Mouse (Mus musculus): ENCODE data around the gene Pan3. TPM values are rescaled to one million over a fixed set of nuclear protein-coding genes. Genes with fewer than 3 reads are reported as not detected.

Gene Pan3
- polyA plus RNA-seq, 1 experiment from 2014 or later, result 46.9 TPM

GRCm38 (mm10) chr5:147473071-147473470 lies 43.1 kb downstream of the Pan3 start:
- no peak overlapping the region for H3K4me3 ChIP-seq
- no peaks in the 10 kb centered on the region for H3K27me3 ChIP-seq (ENCODE audit: low read depth, poor library complexity, severe bottlenecking)
- peaks cover 2% of the 10 kb centered on the region; the same call in 1 of the 2 replicates for H3K36me3 ChIP-seq
- no peak overlapping the region for H3K27ac ChIP-seq
- no peaks in the 10 kb centered on the region for H3K9me3 ChIP-seq (replicated peaks)
- no peaks in the 10 kb centered on the region for H3K4me1 ChIP-seq
- DNase-seq (ENCODE audit: low spot score), result no peak
- WGBS, result 85% methylated on average over 6 of the region's 6 CpGs

GRCm38 (mm10) chr5:147473856-147474255 lies 43.9 kb downstream of the Pan3 start:
- Histone ChIP-seq H3K27ac (no peak overlapping the region), H3K27me3 (ENCODE audit: low read depth, poor library complexity, severe bottlenecking) (no peaks in the 10 kb centered on the region), H3K4me1 (no peaks in the 10 kb centered on the region), H3K9me3 (replicated peaks) (no peaks in the 10 kb centered on the region), H3K36me3 (peaks cover 4% of the 10 kb centered on the region; the same call in 1 of the 2 replicates), H3K4me3 (no peak overlapping the region)
- DNase-seq (ENCODE audit: low spot score), result no peak
- 93% methylated on average over 3 of the region's 3 CpGs for WGBS

GRCm38 (mm10) chr5:147476109-147476508 lies 46.1 kb downstream of the Pan3 start:
- Histone ChIP-seq H3K27me3 (ENCODE audit: low read depth, poor library complexity, severe bottlenecking) (no peaks in the 10 kb centered on the region), H3K9me3 (replicated peaks) (no peaks in the 10 kb centered on the region), H3K36me3 (peaks cover 8% of the 10 kb centered on the region; the same call in 1 of the 2 replicates), H3K27ac (no peak overlapping the region), H3K4me1 (no peaks in the 10 kb centered on the region), H3K4me3 (no peak overlapping the region)
- no peak for DNase-seq (ENCODE audit: low spot score)
- WGBS, result 95% methylated on average over 5 of the region's 5 CpGs

- 96% methylated on average over 9 of the region's 9 CpGs for WGBS
- Histone ChIP-seq H3K27ac (no peak overlapping the region), H3K27me3 (ENCODE audit: low read depth, poor library complexity, severe bottlenecking) (no peaks in the 10 kb centered on the region), H3K4me3 (no peak overlapping the region), H3K4me1 (no peaks in the 10 kb centered on the region), H3K9me3 (replicated peaks) (no peaks in the 10 kb centered on the region), H3K36me3 (peaks cover 8% of the 10 kb centered on the region; the same call in 1 of the 2 replicates)
- no peak for DNase-seq (ENCODE audit: low spot score)
These were observed 47.1 kb downstream of the Pan3 start for GRCm38 (mm10) chr5:147477106-147477505.

- peaks cover 8% of the 10 kb centered on the region; the same call in 1 of the 2 replicates for H3K36me3 ChIP-seq
- H3K9me3 ChIP-seq (replicated peaks), result no peaks in the 10 kb centered on the region
- H3K27ac ChIP-seq, result no peak overlapping the region
- 97% methylated on average over 2 of the region's 2 CpGs for WGBS
- DNase-seq (ENCODE audit: low spot score), result no peak
- no peaks in the 10 kb centered on the region for H3K4me1 ChIP-seq
- no peak overlapping the region for H3K4me3 ChIP-seq
- H3K27me3 ChIP-seq (ENCODE audit: low read depth, poor library complexity, severe bottlenecking), result no peaks in the 10 kb centered on the region
These were observed 49.4 kb downstream of the Pan3 start for GRCm38 (mm10) chr5:147479341-147479740.

- 73% methylated on average over 3 of the region's 3 CpGs for WGBS
- no peak overlapping the region for H3K4me3 ChIP-seq
- H3K9me3 ChIP-seq (replicated peaks), result no peaks in the 10 kb centered on the region
- H3K36me3 ChIP-seq, result peaks cover 5% of the 10 kb centered on the region
- H3K27me3 ChIP-seq (ENCODE audit: low read depth, poor library complexity, severe bottlenecking), result no peaks in the 10 kb centered on the region
- H3K4me1 ChIP-seq, result no peaks in the 10 kb centered on the region
- DNase-seq (ENCODE audit: low spot score), result no peak
- H3K27ac ChIP-seq, result no peak overlapping the region
These were observed 54.2 kb downstream of the Pan3 start for GRCm38 (mm10) chr5:147484142-147484541.

GRCm38 (mm10) chr5:147489226-147489625 lies 59.3 kb downstream of the Pan3 start:
- H3K4me1 ChIP-seq, result no peaks in the 10 kb centered on the region
- no peak overlapping the region for H3K4me3 ChIP-seq
- peaks cover 4% of the 10 kb centered on the region; the same call in 1 of the 2 replicates for H3K36me3 ChIP-seq
- H3K27ac ChIP-seq, result no peak overlapping the region
- 64% methylated on average over 6 of the region's 6 CpGs for WGBS
- H3K27me3 ChIP-seq (ENCODE audit: low read depth, poor library complexity, severe bottlenecking), result no peaks in the 10 kb centered on the region
- no peaks in the 10 kb centered on the region for H3K9me3 ChIP-seq (replicated peaks)
- no peak for DNase-seq (ENCODE audit: low spot score)

GRCm38 (mm10) chr5:147490907-147491306 lies 60.9 kb downstream of the Pan3 start:
- H3K36me3 ChIP-seq, result peaks cover 16% of the 10 kb centered on the region
- no peaks in the 10 kb centered on the region for H3K27me3 ChIP-seq (ENCODE audit: low read depth, poor library complexity, severe bottlenecking)
- no peak overlapping the region for H3K4me3 ChIP-seq
- H3K4me1 ChIP-seq, result no peaks in the 10 kb centered on the region
- no peak for DNase-seq (ENCODE audit: low spot score)
- no peaks in the 10 kb centered on the region for H3K9me3 ChIP-seq (replicated peaks)
- 88% methylated on average over 5 of the region's 5 CpGs for WGBS
- H3K27ac ChIP-seq, result no peak overlapping the region

- H3K27ac ChIP-seq, result no peak overlapping the region
- DNase-seq (ENCODE audit: low spot score), result no peak
- H3K36me3 ChIP-seq, result peaks cover 16% of the 10 kb centered on the region
- H3K9me3 ChIP-seq (replicated peaks), result no peaks in the 10 kb centered on the region
- 83% methylated on average over 3 of the region's 3 CpGs for WGBS
- H3K4me1 ChIP-seq, result peaks cover under 1% of the 10 kb centered on the region; the same call in 1 of the 2 replicates
- H3K27me3 ChIP-seq (ENCODE audit: low read depth, poor library complexity, severe bottlenecking), result no peaks in the 10 kb centered on the region
- no peak overlapping the region for H3K4me3 ChIP-seq
These were observed 62.5 kb downstream of the Pan3 start for GRCm38 (mm10) chr5:147492511-147492910.

- no peak for DNase-seq (ENCODE audit: low spot score)
- Histone ChIP-seq H3K27ac (no peak overlapping the region), H3K4me1 (peaks cover 6% of the 10 kb centered on the region; the same call in 1 of the 2 replicates), H3K27me3 (ENCODE audit: low read depth, poor library complexity, severe bottlenecking) (no peaks in the 10 kb centered on the region), H3K36me3 (peaks cover 16% of the 10 kb centered on the region), H3K4me3 (no peak overlapping the region), H3K9me3 (replicated peaks) (no peaks in the 10 kb centered on the region)
- 67% methylated on average over 1 of the region's 1 CpGs for WGBS
These were observed 63.2 kb downstream of the Pan3 start for GRCm38 (mm10) chr5:147493205-147493604.

GRCm38 (mm10) chr5:147493685-147494084 lies 63.7 kb downstream of the Pan3 start:
- WGBS, result 88% methylated on average over 8 of the region's 8 CpGs
- no peak overlapping the region for H3K27ac ChIP-seq
- H3K4me3 ChIP-seq, result no peak overlapping the region
- DNase-seq (ENCODE audit: low spot score), result no peak
- H3K4me1 ChIP-seq, result peaks cover 6% of the 10 kb centered on the region; the same call in 1 of the 2 replicates
- peaks cover 13% of the 10 kb centered on the region; the same call in 1 of the 2 replicates for H3K36me3 ChIP-seq
- H3K27me3 ChIP-seq (ENCODE audit: low read depth, poor library complexity, severe bottlenecking), result no peaks in the 10 kb centered on the region
- H3K9me3 ChIP-seq (replicated peaks), result no peaks in the 10 kb centered on the region

GRCm38 (mm10) chr5:147494388-147494787 lies 64.4 kb downstream of the Pan3 start:
- no peak for DNase-seq (ENCODE audit: low spot score)
- Histone ChIP-seq H3K9me3 (replicated peaks) (no peaks in the 10 kb centered on the region), H3K27me3 (ENCODE audit: low read depth, poor library complexity, severe bottlenecking) (no peaks in the 10 kb centered on the region), H3K27ac (no peak overlapping the region), H3K4me1 (peaks cover 6% of the 10 kb centered on the region; the same call in 1 of the 2 replicates), H3K4me3 (no peak overlapping the region), H3K36me3 (peaks cover 13% of the 10 kb centered on the region; the same call in 1 of the 2 replicates)
- WGBS, result 96% methylated on average over 4 of the region's 4 CpGs

GRCm38 (mm10) chr5:147494791-147495376 lies 64.9 kb downstream of the Pan3 start:
- Histone ChIP-seq H3K27me3 (ENCODE audit: low read depth, poor library complexity, severe bottlenecking) (no peaks in the 10 kb centered on the region), H3K36me3 (peaks cover 13% of the 10 kb centered on the region; the same call in 1 of the 2 replicates), H3K4me3 (no peak overlapping the region), H3K9me3 (replicated peaks) (no peaks in the 10 kb centered on the region), H3K4me1 (peaks cover 6% of the 10 kb centered on the region; the same call in 1 of the 2 replicates), H3K27ac (no peak overlapping the region)
- no peak for DNase-seq (ENCODE audit: low spot score)
- 88% methylated on average over 10 of the region's 10 CpGs for WGBS
